10 mouse cellular contexts compared by ENCODE assay signal in genomic region chr19:57199361-57199760, GRCm38 (mm10).
DNase-seq lines count a peak whose midpoint lies in the region; ATAC-seq lines count a peak whose summit lies in the region.
"Had no signal": no experiment of that assay in that cellular context is flagged by ENCODE, and none has a peak within 500 bp of the region (broad histone marks: within the 10 kb centered on the region; RNA-seq: fewer than 3 reads in every experiment).

No protein-coding gene starts in this region.

- H3K9ac ChIP-seq in neural tube, embryonic 13.5 days: no peak overlapping the region
- no peak overlapping the region for H3K9ac ChIP-seq in embryonic facial prominence, embryonic 15.5 days
- no peak overlapping the region for H3K9ac ChIP-seq in midbrain, embryonic 15.5 days
- no peak overlapping the region for H3K9ac ChIP-seq in kidney, embryonic 14.5 days (ENCODE audit: low read depth, low read length)
- H3K9ac ChIP-seq: forebrain, embryonic 15.5 days had no signal

- no peak overlapping the region for H3K4me2 ChIP-seq in neural tube, embryonic 13.5 days
- no peak overlapping the region for H3K4me2 ChIP-seq in embryonic facial prominence, embryonic 15.5 days (replicated peaks)
- H3K4me2 ChIP-seq in midbrain, embryonic 15.5 days: no peak overlapping the region
- H3K4me2 ChIP-seq in kidney, embryonic 14.5 days (replicated peaks; ENCODE audit: low read depth, low read length): no peak overlapping the region
- H3K4me2 ChIP-seq: forebrain, embryonic 15.5 days had no signal

- H3K4me1 ChIP-seq in neural tube, embryonic 13.5 days (replicated peaks): peaks cover 43% of the 10 kb centered on the region
- peaks cover 45% of the 10 kb centered on the region for H3K4me1 ChIP-seq in embryonic facial prominence, embryonic 15.5 days
- peaks cover 44% of the 10 kb centered on the region for H3K4me1 ChIP-seq in midbrain, embryonic 15.5 days
- H3K4me1 ChIP-seq in kidney, embryonic 14.5 days (ENCODE audit: control insufficient read depth, insufficient read depth, low read length): peaks cover 25% of the 10 kb centered on the region

- H3K27ac ChIP-seq in neural tube, embryonic 13.5 days (replicated peaks): peak overlapping the region; percentile 42; the same call in 1 of the 2 replicates
- 0 out of 2 replicates have a peak overlapping the region, but pooled peaks have one; percentile 45 for H3K27ac ChIP-seq in embryonic facial prominence, embryonic 15.5 days (replicated peaks)
- H3K27ac ChIP-seq in midbrain, embryonic 15.5 days: 0 out of 2 replicates have a peak overlapping the region, but pooled peaks have one; percentile 39
- H3K27ac ChIP-seq in kidney, embryonic 14.5 days (ENCODE audit: low read depth, low read length): no peak overlapping the region
- H3K27ac ChIP-seq: forebrain, embryonic 15.5 days had no signal

- no peak for ATAC-seq in neural tube, embryonic 13.5 days (ENCODE audit: low read depth)
- no peak for ATAC-seq in embryonic facial prominence, embryonic 15.5 days (ENCODE audit: insufficient number of reproducible peaks, low FRiP score, low TSS enrichment, low read depth)
- ATAC-seq in midbrain, embryonic 15.5 days (replicated peaks): no peak
- no peak for ATAC-seq in kidney, embryonic 14.5 days (ENCODE audit: low FRiP score, low TSS enrichment)

- 19% methylated on average over 6 of the region's 6 CpGs for WGBS in neural tube, embryonic 13.5 days
- 25% methylated on average over 6 of the region's 6 CpGs for WGBS in embryonic facial prominence, embryonic 15.5 days
- WGBS in midbrain, embryonic 15.5 days: 22% methylated on average over 6 of the region's 6 CpGs
- WGBS in kidney, embryonic 14.5 days: 47% methylated on average over 6 of the region's 6 CpGs

- peak; percentile 93 for DNase-seq in heart, adult 11 months
- DNase-seq in heart, adult 8-10 months (ENCODE audit: low spot score): no peak
- DNase-seq in neural tube, embryonic 10.5 days (ENCODE audit: extremely low spot score, low spot score): no peak
- no peak for DNase-seq in embryo, embryonic 10 days (ENCODE audit: low spot score)
- DNase-seq: thymus, postnatal 25 days had no signal

- H3K36me3 ChIP-seq in neural tube, embryonic 13.5 days: no peaks in the 10 kb centered on the region
- no peaks in the 10 kb centered on the region for H3K36me3 ChIP-seq in embryonic facial prominence, embryonic 15.5 days
- H3K36me3 ChIP-seq in midbrain, embryonic 15.5 days (replicated peaks): no peaks in the 10 kb centered on the region
- no peaks in the 10 kb centered on the region for H3K36me3 ChIP-seq in kidney, embryonic 14.5 days (ENCODE audit: control insufficient read depth, insufficient read depth, low read length)
- H3K36me3 ChIP-seq: forebrain, embryonic 15.5 days had no signal

- no peaks in the 10 kb centered on the region for H3K9me3 ChIP-seq in neural tube, embryonic 13.5 days
- no peaks in the 10 kb centered on the region for H3K9me3 ChIP-seq in embryonic facial prominence, embryonic 15.5 days (replicated peaks)
- H3K9me3 ChIP-seq in midbrain, embryonic 15.5 days: no peaks in the 10 kb centered on the region
- H3K9me3 ChIP-seq in kidney, embryonic 14.5 days (ENCODE audit: control insufficient read depth, low read length): no peaks in the 10 kb centered on the region
- H3K9me3 ChIP-seq: forebrain, embryonic 15.5 days had no signal

- H3K4me3 ChIP-seq in neural tube, embryonic 13.5 days: no peak overlapping the region
- H3K4me3 ChIP-seq in embryonic facial prominence, embryonic 15.5 days (replicated peaks): no peak overlapping the region
- no peak overlapping the region for H3K4me3 ChIP-seq in midbrain, embryonic 15.5 days
- no peak overlapping the region for H3K4me3 ChIP-seq in kidney, embryonic 14.5 days (ENCODE audit: low read length)
- H3K4me3 ChIP-seq: forebrain, embryonic 15.5 days had no signal

- peaks cover 17% of the 10 kb centered on the region for H3K27me3 ChIP-seq in neural tube, embryonic 13.5 days
- peaks cover 25% of the 10 kb centered on the region for H3K27me3 ChIP-seq in embryonic facial prominence, embryonic 15.5 days
- H3K27me3 ChIP-seq in midbrain, embryonic 15.5 days (replicated peaks): peaks cover 3% of the 10 kb centered on the region; the same call in 1 of the 2 replicates
- no peaks in the 10 kb centered on the region for H3K27me3 ChIP-seq in kidney, embryonic 14.5 days (ENCODE audit: control insufficient read depth, insufficient read depth, low read length)
